In the genomic region with DNA sequence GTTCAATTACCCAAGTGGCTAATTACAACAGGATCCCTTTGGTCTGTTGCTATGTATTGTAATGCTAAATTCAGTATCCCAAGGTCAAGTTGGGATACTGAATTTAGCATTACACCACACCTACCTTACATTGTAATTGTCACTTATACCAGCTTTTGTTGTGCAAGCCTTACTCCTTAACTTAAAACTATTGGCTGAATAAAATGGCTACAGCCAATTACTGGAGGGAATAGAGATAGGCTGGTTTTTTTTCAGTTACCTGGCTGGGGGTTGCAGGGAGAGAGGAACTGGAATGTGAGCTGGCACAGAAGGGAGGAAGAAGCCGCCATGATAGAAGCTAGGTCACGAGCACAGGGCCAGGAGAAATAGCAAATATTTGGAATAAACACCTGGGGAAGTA, we compare ENCODE assay signal across 24 mouse cellular contexts.
"Had no signal": no experiment of that assay in that cellular context is flagged by ENCODE, and none has a peak within 500 bp of the region (broad histone marks: within the 10 kb centered on the region; RNA-seq: fewer than 3 reads in every experiment).

No protein-coding gene starts in this region.

- DNase-seq: gastrocnemius, postnatal 14 days; gastrocnemius, postnatal 36 days; heart, adult 18-20 months; heart, postnatal 10 days; kidney, adult 11 months; kidney, adult 2 months; kidney, adult 9 months; kidney, postnatal 14 days; kidney, postnatal 4 days; liver; liver, embryonic 13.5 days; liver, postnatal 0 days had no signal

- H3K4me3 ChIP-seq: heart, embryonic 10.5 days; heart, embryonic 12.5 days; hindbrain, embryonic 13.5 days; hindbrain, embryonic 15.5 days; kidney, embryonic 15.5 days; layer of hippocampus, adult 2 months; left cerebral cortex, adult 2 months; limb, embryonic 10.5 days; limb, embryonic 12.5 days; liver, embryonic 13.5 days; liver, embryonic 15.5 days had no signal

- H3K27ac ChIP-seq: heart, embryonic 10.5 days; hindbrain, embryonic 13.5 days; hindbrain, embryonic 15.5 days; hindbrain, postnatal 0 days; kidney, embryonic 15.5 days; kidney, postnatal 0 days; layer of hippocampus, adult 2 months; left cerebral cortex, adult 2 months; limb, embryonic 10.5 days; limb, embryonic 12.5 days; liver, embryonic 13.5 days; liver, embryonic 15.5 days had no signal

- H3K9me3 ChIP-seq: heart, embryonic 10.5 days; heart, embryonic 12.5 days; hindbrain, embryonic 13.5 days; hindbrain, embryonic 15.5 days; kidney, embryonic 15.5 days; limb, embryonic 10.5 days; limb, embryonic 12.5 days; liver, embryonic 13.5 days; liver, embryonic 15.5 days had no signal

- H3K4me1 ChIP-seq: heart, embryonic 10.5 days; heart, embryonic 12.5 days; hindbrain, embryonic 13.5 days; hindbrain, embryonic 15.5 days; kidney, embryonic 15.5 days; limb, embryonic 12.5 days; liver, embryonic 15.5 days had no signal

- H3K9ac ChIP-seq: heart, embryonic 12.5 days; hindbrain, embryonic 13.5 days; hindbrain, embryonic 15.5 days; kidney, embryonic 15.5 days; limb, embryonic 12.5 days; liver, embryonic 13.5 days; liver, embryonic 15.5 days; liver, postnatal 0 days had no signal

- H3K36me3 ChIP-seq: heart, embryonic 10.5 days; heart, embryonic 12.5 days; hindbrain, embryonic 13.5 days; hindbrain, embryonic 15.5 days; kidney, embryonic 15.5 days; limb, embryonic 10.5 days; limb, embryonic 12.5 days; liver, embryonic 13.5 days; liver, embryonic 15.5 days had no signal
